Mouse (Mus musculus) heart, adult 2 months (tissue): Measurements from ENCODE around the gene Runx1. TPM values are rescaled to one million over a fixed set of nuclear protein-coding genes. Genes with fewer than 3 reads are reported as not detected.

Experiments used
- DNase-seq, 2 experiments: peaks; one replicate each; pipeline ENCODE4 v3.0.0; 2021
- H3K27ac ChIP-seq: fragments of 200-600 bp; 2 replicates; pipeline ENCODE4 v1.8.1; 2022
- H3K27me3 ChIP-seq: fragments of 200-500 bp; 2 replicates; pipeline ENCODE4 v1.6.1; 2012; ENCODE audit warnings: mild to moderate bottlenecking, low read length, inconsistent platforms, mixed read lengths; ENCODE audit not compliant: control insufficient read depth, insufficient read depth
- H3K36me3 ChIP-seq: fragments of 200-500 bp; 2 replicates; pipeline ENCODE4 v1.6.1; 2012; ENCODE audit warnings: low read length, inconsistent platforms; ENCODE audit not compliant: control insufficient read depth, insufficient read depth
- H3K4me1 ChIP-seq: fragments of 200-500 bp; 2 replicates; pipeline ENCODE4 v1.6.1; 2011; ENCODE audit warnings: low read length; ENCODE audit not compliant: control insufficient read depth, insufficient read depth
- H3K4me3 ChIP-seq: fragments of 200-600 bp; 2 replicates; pipeline ENCODE4 v1.8.1; 2022
- H3K79me2 ChIP-seq: fragments of 200-500 bp; replicated peaks from 2 replicates; pipeline ENCODE4 v1.6.1; 2012; ENCODE audit warnings: mild to moderate bottlenecking, inconsistent platforms, low read length, moderate library complexity, mixed read lengths; ENCODE audit not compliant: control insufficient read depth, insufficient read depth
- H3K9ac ChIP-seq: fragments of 200-500 bp; 2 replicates; pipeline ENCODE4 v1.6.1; 2012; ENCODE audit warnings: low read depth, mild to moderate bottlenecking, control low read depth, inconsistent platforms, low read length, mixed read lengths
- CTCF ChIP-seq: fragments of 200-600 bp; IDR thresholded peaks from 2 replicates; pipeline ENCODE4 v1.8.1; 2022; ENCODE audit warnings: antibody characterized with exemption, mild to moderate bottlenecking, moderate library complexity
- EP300 ChIP-seq: fragments of 200-500 bp; IDR thresholded peaks from 2 replicates; pipeline ENCODE4 v1.6.1; 2011; ENCODE audit warnings: low read depth, low read length, control low read depth; ENCODE audit not compliant: insufficient read depth
- POLR2A ChIP-seq: fragments of 200-500 bp; IDR thresholded peaks from 2 replicates; pipeline ENCODE4 v1.6.1; 2011; ENCODE audit warnings: mild to moderate bottlenecking, low read depth, low read length, control low read depth; ENCODE audit not compliant: insufficient read depth
- WGBS: fragments of 180-500 bp; shearing (Covaris S2); methylation state at CpG from one replicate; pipeline ENCODE4 v1.1.7; 2018; 5-methylcytosine and 5-hydroxymethylcytosine counted together
- intact Hi-C: fragments of 180-260 bp; cut with DNase I; formaldehyde crosslinking; loops from one replicate; pipeline ENCODE4 v1.15.1; 2025
- polyA plus RNA-seq: library from polyadenylated mRNA; depleted of rRNA; stranded (reverse); fragments of >200 nt; gene quantifications from 2 replicates; pipeline ENCODE4 v1.2.3, GENCODE M21; 2012
- total RNA-seq, 2 experiments: library from RNA; stranded (reverse); gene quantifications; 2 replicates each; pipeline ENCODE4 v1.2.3; 2021

The Runx1 gene
- total and polyA plus RNA-seq, 3 experiments = 1.8 to 2.4 (median 2.1) TPM

DNA sequence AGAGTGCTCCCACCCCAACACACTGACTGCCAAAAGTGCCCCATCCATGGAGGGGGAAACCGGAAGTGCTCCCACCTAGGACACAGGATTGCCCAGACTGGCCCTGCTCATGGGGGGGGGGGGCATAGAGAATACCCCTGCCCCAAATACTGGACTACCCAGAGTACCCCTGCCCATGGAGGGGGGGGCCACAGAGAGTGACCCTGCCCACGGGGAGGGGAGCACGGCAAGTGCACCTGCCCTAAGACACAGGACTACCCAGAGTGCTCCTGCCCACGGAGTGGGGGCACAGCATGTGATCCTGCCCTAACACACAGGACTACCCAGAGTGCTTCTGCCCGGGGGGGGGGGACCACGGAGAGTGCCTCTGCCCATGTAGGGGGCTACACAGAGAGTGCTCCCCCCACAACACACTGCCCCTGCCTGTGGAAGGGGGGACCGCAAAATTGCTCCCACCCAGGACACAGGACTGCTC lies 219.4 kb downstream of the Runx1 start:
- Histone ChIP-seq H3K9ac (no peak overlapping the region), H3K27me3 (peaks cover 4% of the 10 kb centered on the region), H3K4me3 (no peak overlapping the region), H3K36me3 (no peaks in the 10 kb centered on the region), H3K27ac (no peak overlapping the region), H3K4me1 (no peaks in the 10 kb centered on the region; the same call in 1 of the 2 replicates), H3K79me2 (no peaks in the 10 kb centered on the region)
- no peak for TF ChIP-seq EP300
- TF ChIP-seq CTCF = no peak
- TF ChIP-seq POLR2A = no peak
- no peak for DNase-seq
- intact Hi-C loops = no loop called here
- 75% methylated on average over 7 of the region's 7 CpGs for WGBS

GRCm38 (mm10) chr16:92605606-92606490 lies 220.1 kb downstream of the Runx1 start:
- no peak overlapping the region for H3K4me3 ChIP-seq
- H3K4me1 ChIP-seq = no peaks in the 10 kb centered on the region; the same call in 1 of the 2 replicates
- TF ChIP-seq CTCF = no peak
- no peak for TF ChIP-seq EP300
- no peak for TF ChIP-seq POLR2A
- no peaks in the 10 kb centered on the region for H3K79me2 ChIP-seq
- H3K9ac ChIP-seq = peak overlapping the region; percentile 32; the same call in 1 of the 2 replicates
- DNase-seq = no peak
- no peaks in the 10 kb centered on the region for H3K36me3 ChIP-seq
- H3K27me3 ChIP-seq = peaks cover 4% of the 10 kb centered on the region
- WGBS = 18% methylated on average over 64 of the region's 64 CpGs
- intact Hi-C loops = no loop called here
- H3K27ac ChIP-seq = no peak overlapping the region

GRCm38 (mm10) chr16:92602504-92602903 lies 223.4 kb downstream of the Runx1 start:
- intact Hi-C loops = no loop called here
- H3K9ac ChIP-seq = no peak overlapping the region
- WGBS = 68% methylated on average over 11 of the region's 11 CpGs
- no peaks in the 10 kb centered on the region for H3K36me3 ChIP-seq
- peaks cover 4% of the 10 kb centered on the region for H3K27me3 ChIP-seq
- H3K4me3 ChIP-seq = no peak overlapping the region
- TF ChIP-seq CTCF (no peak), EP300 (no peak), POLR2A (no peak)
- H3K4me1 ChIP-seq = no peaks in the 10 kb centered on the region
- no peak overlapping the region for H3K27ac ChIP-seq
- no peak for DNase-seq
- no peaks in the 10 kb centered on the region for H3K79me2 ChIP-seq

- no peak overlapping the region for H3K27ac ChIP-seq
- no peaks in the 10 kb centered on the region for H3K79me2 ChIP-seq
- intact Hi-C loops = no loop called here
- DNase-seq = no peak
- H3K9ac ChIP-seq = no peak overlapping the region
- H3K36me3 ChIP-seq = no peaks in the 10 kb centered on the region
- H3K4me3 ChIP-seq = no peak overlapping the region
- WGBS = 81% methylated on average over 9 of the region's 9 CpGs
- H3K4me1 ChIP-seq = no peaks in the 10 kb centered on the region
- TF ChIP-seq CTCF = no peak
- TF ChIP-seq POLR2A = no peak
- TF ChIP-seq EP300 = no peak
- H3K27me3 ChIP-seq = peaks cover 4% of the 10 kb centered on the region
Observed at GRCm38 (mm10) chr16:92601270-92601826, 224.6 kb downstream of the Runx1 start.

- Histone ChIP-seq H3K9ac (no peak overlapping the region), H3K27ac (no peak overlapping the region), H3K4me1 (no peaks in the 10 kb centered on the region), H3K4me3 (no peak overlapping the region), H3K27me3 (no peaks in the 10 kb centered on the region), H3K36me3 (no peaks in the 10 kb centered on the region), H3K79me2 (no peaks in the 10 kb centered on the region)
- 82% methylated on average over 11 of the region's 11 CpGs for WGBS
- TF ChIP-seq EP300 (no peak), POLR2A (no peak), CTCF (no peak)
- no peak for DNase-seq
- intact Hi-C loops = no loop called here
Observed at GRCm38 (mm10) chr16:92599451-92599850, 226.5 kb downstream of the Runx1 start.

- H3K27ac ChIP-seq = no peak overlapping the region
- WGBS = 69% methylated on average over 11 of the region's 11 CpGs
- H3K4me3 ChIP-seq = no peak overlapping the region
- no peak for TF ChIP-seq POLR2A
- no peak for TF ChIP-seq CTCF
- no peak for TF ChIP-seq EP300
- no peaks in the 10 kb centered on the region for H3K4me1 ChIP-seq
- H3K27me3 ChIP-seq = no peaks in the 10 kb centered on the region
- no peak for DNase-seq
- H3K36me3 ChIP-seq = no peaks in the 10 kb centered on the region
- intact Hi-C loops = no loop called here
- no peak overlapping the region for H3K9ac ChIP-seq
- H3K79me2 ChIP-seq = no peaks in the 10 kb centered on the region
Observed at GRCm38 (mm10) chr16:92597655-92598054, 228.3 kb downstream of the Runx1 start.
